Mouse (Mus musculus): ENCODE data around the gene Trim46. TPM values are rescaled to one million over a fixed set of nuclear protein-coding genes. Genes with fewer than 3 reads are reported as not detected.

The Trim46 gene
- total and polyA plus RNA-seq, 2 experiments from 2014 or later, result 63.5 to 98.3 TPM

GRCm38 (mm10) chr3:89206079-89206478 is 40.0 kb downstream of the Trim46 start:
- no peak for TF ChIP-seq CTCF (IDR thresholded peaks at IDR 0.05; ENCODE audit: low read depth)

DNA sequence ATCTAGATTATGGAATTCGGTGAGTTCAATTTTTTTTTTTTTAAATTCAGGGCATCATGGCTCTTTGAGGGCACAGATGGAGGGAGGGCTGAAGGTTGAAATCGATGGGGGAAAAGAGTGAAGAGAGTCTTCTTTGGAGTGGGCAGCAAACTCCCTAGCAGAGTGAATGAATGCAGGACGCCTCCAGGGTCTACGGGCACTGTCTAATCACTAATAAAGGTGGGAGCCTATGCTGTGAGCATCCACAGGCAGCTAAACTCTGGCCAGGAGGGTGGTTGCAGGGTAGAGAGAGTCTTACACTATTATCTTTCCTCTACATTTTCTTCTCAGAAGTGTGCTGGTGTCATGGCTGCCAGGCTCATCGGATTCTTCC is 43.0 kb downstream of the Trim46 start:
- H3K9ac ChIP-seq, result peak overlapping the region; percentile 66
- peak; percentile 16; the same call in 1 of the 2 replicates for ATAC-seq
- TF ChIP-seq CTCF (IDR thresholded peaks at IDR 0.05; ENCODE audit: low read depth), result no peak
- peaks cover 34% of the 10 kb centered on the region for H3K36me3 ChIP-seq (ENCODE audit: insufficient read depth)
- H3K4me1 ChIP-seq (ENCODE audit: insufficient read depth), result peaks cover 4% of the 10 kb centered on the region
- H3K27me3 ChIP-seq (ENCODE audit: insufficient read depth, low read length), result no peaks in the 10 kb centered on the region
- peak overlapping the region; percentile 70 for H3K4me2 ChIP-seq (ENCODE audit: low read depth)
- no peak for DNase-seq
- H3K9me3 ChIP-seq (ENCODE audit: low read length), result no peaks in the 10 kb centered on the region
- H3K27ac ChIP-seq (ENCODE audit: low read depth, low read length), result peak overlapping the region; percentile 66
- peak overlapping the region; percentile 58 for H3K4me3 ChIP-seq (ENCODE audit: low read depth, low read length)
- 22% methylated on average over 5 of the region's 5 CpGs for WGBS

More at GRCm38 (mm10) chr3:89206079-89206478, 40.0 kb downstream of the Trim46 start:
- no peaks in the 10 kb centered on the region for H3K9me3 ChIP-seq (ENCODE audit: low read length)
- no peaks in the 10 kb centered on the region for H3K27me3 ChIP-seq (ENCODE audit: insufficient read depth, low read length)
- no peak overlapping the region for H3K4me3 ChIP-seq (ENCODE audit: low read depth, low read length)
- no peak overlapping the region for H3K4me2 ChIP-seq (ENCODE audit: low read depth)
- peaks cover 52% of the 10 kb centered on the region for H3K36me3 ChIP-seq (ENCODE audit: insufficient read depth)
- no peak overlapping the region for H3K9ac ChIP-seq
- DNase-seq, result no peak
- H3K27ac ChIP-seq (ENCODE audit: low read depth, low read length), result no peak overlapping the region
- WGBS, result 88% methylated on average over 7 of the region's 7 CpGs
- no peak for ATAC-seq
- H3K4me1 ChIP-seq (ENCODE audit: insufficient read depth), result peaks cover 4% of the 10 kb centered on the region

DNA sequence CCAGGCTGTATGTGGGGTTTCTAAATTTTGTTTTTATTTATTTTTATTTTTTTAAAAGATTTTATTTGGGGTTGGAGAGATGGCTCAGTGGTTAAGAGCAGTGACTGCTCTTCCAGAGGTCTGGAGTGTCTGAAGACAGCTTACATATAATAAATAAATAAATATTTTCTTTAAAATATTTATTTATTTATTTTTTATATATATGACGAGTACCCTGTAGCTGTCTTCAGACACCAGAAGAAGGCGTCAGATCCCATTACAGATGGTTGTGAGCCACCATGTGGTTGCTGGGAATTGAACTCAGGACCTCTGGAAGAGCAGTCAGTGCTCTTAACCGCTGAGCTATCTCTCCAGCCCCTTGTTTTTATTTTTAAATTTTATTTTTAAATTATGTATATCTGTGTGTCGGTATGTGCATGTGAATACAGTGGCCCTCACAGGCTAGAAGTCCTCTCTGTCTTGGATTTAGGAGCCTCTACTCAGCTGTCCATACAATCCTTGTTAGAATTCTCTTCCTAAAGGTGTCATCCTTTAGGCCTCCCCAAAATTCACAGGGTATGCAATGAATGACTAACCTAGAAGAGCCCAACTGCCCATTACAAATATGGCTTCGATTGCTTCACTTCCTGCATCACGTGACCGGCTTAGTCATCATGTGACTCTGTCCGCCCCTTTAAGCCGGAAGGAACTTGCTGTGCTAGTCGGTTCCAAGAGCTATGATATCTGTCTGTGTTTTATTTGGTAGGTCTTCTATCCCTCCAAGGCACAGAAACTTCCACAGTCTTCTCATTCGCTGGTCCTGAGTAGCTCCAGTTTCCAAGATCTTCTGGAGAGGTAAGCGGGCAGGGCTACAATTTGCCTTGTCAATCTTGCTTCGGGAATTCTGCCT is 43.6 kb downstream of the Trim46 start, which contains the start of gene Gba:
TSS of gene Gba (plus strand) at position 676 of the 889 bp plus-strand sequence.
- Histone ChIP-seq H3K36me3 (ENCODE audit: insufficient read depth) (peaks cover 28% of the 10 kb centered on the region), H3K27me3 (ENCODE audit: insufficient read depth, low read length) (no peaks in the 10 kb centered on the region), H3K9ac (peak within 1 kb of the TSS; percentile 66), H3K4me1 (ENCODE audit: insufficient read depth) (peaks cover 4% of the 10 kb centered on the region), H3K4me2 (ENCODE audit: low read depth) (peak within 1 kb of the TSS; percentile 70), H3K27ac (ENCODE audit: low read depth, low read length) (peak within 1 kb of the TSS; percentile 66), H3K4me3 (ENCODE audit: low read depth, low read length) (peak within 1 kb of the TSS; percentile 58), H3K9me3 (ENCODE audit: low read length) (no peaks in the 10 kb centered on the region)
- DNase-seq (peak; percentile 96), ATAC-seq (peak; percentile 94)
- TF ChIP-seq CTCF (IDR thresholded peaks at IDR 0.05; ENCODE audit: low read depth), result no peak
- 24% methylated on average over 13 of the region's 13 CpGs for WGBS

- DNase-seq, result no peak
- H3K4me3 ChIP-seq (ENCODE audit: low read depth, low read length), result no peak overlapping the region
- 86% methylated on average over 3 of the region's 3 CpGs for WGBS
- peaks cover 4% of the 10 kb centered on the region for H3K4me1 ChIP-seq (ENCODE audit: insufficient read depth)
- TF ChIP-seq CTCF (IDR thresholded peaks at IDR 0.05; ENCODE audit: low read depth), result no peak
- H3K27ac ChIP-seq (ENCODE audit: low read depth, low read length), result no peak overlapping the region
- H3K9me3 ChIP-seq (ENCODE audit: low read length), result no peaks in the 10 kb centered on the region
- no peak overlapping the region for H3K4me2 ChIP-seq (ENCODE audit: low read depth)
- no peaks in the 10 kb centered on the region for H3K27me3 ChIP-seq (ENCODE audit: insufficient read depth, low read length)
- H3K9ac ChIP-seq, result no peak overlapping the region
- ATAC-seq, result no peak
- peaks cover 8% of the 10 kb centered on the region for H3K36me3 ChIP-seq (ENCODE audit: insufficient read depth)
Observed at GRCm38 (mm10) chr3:89199839-89200238, 46.3 kb downstream of the Trim46 start.

GRCm38 (mm10) chr3:89195979-89196877 is 49.9 kb downstream of the Trim46 start:
- Histone ChIP-seq H3K27ac (ENCODE audit: low read depth, low read length) (peak overlapping the region; percentile 23), H3K9me3 (ENCODE audit: low read length) (no peaks in the 10 kb centered on the region), H3K4me2 (ENCODE audit: low read depth) (peak overlapping the region; percentile 51), H3K36me3 (ENCODE audit: insufficient read depth) (no peaks in the 10 kb centered on the region), H3K4me1 (ENCODE audit: insufficient read depth) (no peaks in the 10 kb centered on the region), H3K9ac (peak overlapping the region; percentile 43), H3K27me3 (ENCODE audit: insufficient read depth, low read length) (no peaks in the 10 kb centered on the region), H3K4me3 (ENCODE audit: low read depth, low read length) (peak overlapping the region; percentile 37)
- ATAC-seq (peak; percentile 96), DNase-seq (peak; percentile 93)
- WGBS, result 5% methylated on average over 33 of the region's 33 CpGs
- peak; percentile 61 for TF ChIP-seq CTCF (IDR thresholded peaks at IDR 0.05; ENCODE audit: low read depth)

- no peak overlapping the region for H3K4me3 ChIP-seq (ENCODE audit: low read depth, low read length)
- no peaks in the 10 kb centered on the region for H3K9me3 ChIP-seq (ENCODE audit: low read length)
- H3K36me3 ChIP-seq (ENCODE audit: insufficient read depth), result no peaks in the 10 kb centered on the region
- H3K4me2 ChIP-seq (ENCODE audit: low read depth), result no peak overlapping the region
- TF ChIP-seq CTCF (IDR thresholded peaks at IDR 0.05; ENCODE audit: low read depth), result peak; percentile 41
- H3K9ac ChIP-seq, result no peak overlapping the region
- H3K27me3 ChIP-seq (ENCODE audit: insufficient read depth, low read length), result no peaks in the 10 kb centered on the region
- DNase-seq, result no peak
- ATAC-seq, result no peak
- WGBS, result 94% methylated on average over 2 of the region's 2 CpGs
- H3K27ac ChIP-seq (ENCODE audit: low read depth, low read length), result no peak overlapping the region
- no peaks in the 10 kb centered on the region for H3K4me1 ChIP-seq (ENCODE audit: insufficient read depth)
Observed at GRCm38 (mm10) chr3:89193853-89194252, 52.3 kb downstream of the Trim46 start.

Measured in forebrain, postnatal 0 days (tissue).